Comparison of ENCODE assay signal across 16 mouse cellular contexts in the genomic region with DNA sequence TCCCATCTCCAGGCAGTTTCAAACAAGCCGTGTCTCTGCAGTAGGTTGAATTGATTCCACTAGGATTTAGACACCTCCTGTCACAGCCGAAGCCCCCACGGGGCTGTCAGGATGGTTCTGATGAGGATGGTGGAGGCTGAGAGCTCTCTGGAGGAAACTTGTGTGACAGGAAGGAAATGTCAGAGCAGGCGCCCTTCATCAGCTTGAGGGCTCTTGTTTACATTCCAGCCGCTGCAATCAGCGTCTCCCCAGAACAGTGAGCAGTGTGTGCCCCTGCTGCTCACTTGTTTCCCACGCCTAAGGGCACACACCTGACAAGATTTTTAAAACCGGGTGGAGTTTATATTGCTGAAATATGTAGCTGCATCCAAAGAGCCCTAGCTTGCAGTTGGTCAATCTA. TPM values are rescaled to one million over a fixed set of nuclear protein-coding genes. Genes with fewer than 3 reads are reported as not detected.
DNase-seq lines count a peak whose midpoint lies in the region; ATAC-seq and TF ChIP-seq lines count a peak whose summit lies in the region.
"Had no signal": no experiment of that assay in that cellular context is flagged by ENCODE, and none has a peak within 500 bp of the region (broad histone marks: within the 10 kb centered on the region; RNA-seq: fewer than 3 reads in every experiment).

No protein-coding gene starts in this region.

- H3K4me2 ChIP-seq in embryonic facial prominence, embryonic 14.5 days (ENCODE audit: low read depth, low read length), result no peak overlapping the region
- H3K4me2 ChIP-seq: neural tube, embryonic 13.5 days; stomach, embryonic 15.5 days had no signal

- no peaks in the 10 kb centered on the region for H3K27me3 ChIP-seq in liver, adult 2 months (ENCODE audit: control insufficient read depth, insufficient read depth, low read length)
- no peaks in the 10 kb centered on the region for H3K27me3 ChIP-seq in embryonic facial prominence, embryonic 14.5 days (replicated peaks; ENCODE audit: control insufficient read depth, insufficient read depth, low read length)
- H3K27me3 ChIP-seq: neural tube, embryonic 13.5 days; stomach, embryonic 15.5 days had no signal

- intact Hi-C loops in heart, postnatal 10 days (cut with DNase I), result no loop called here

- DNase-seq in liver, adult 2 months (ENCODE audit: extremely low read depth, low read depth, low spot score), result no peak
- no peak for DNase-seq in liver
- peak; percentile 39 for DNase-seq in embryonic facial prominence, embryonic 14.5 days (ENCODE audit: low spot score)
- DNase-seq in lung, adult 2 months, result peak; percentile 5
- peak; percentile 19 to 52 for DNase-seq in lung, postnatal 4 days
- DNase-seq in adrenal gland, postnatal 14 days, result no peak
- no peak for DNase-seq in heart, postnatal 10 days
- DNase-seq: adrenal gland, postnatal 25 days; cerebellum, adult 9-11 months; forebrain, postnatal 0 days; heart, adult 18-20 months; thymus, postnatal 14 days had no signal

- 38% methylated on average over 8 of the region's 8 CpGs for WGBS in liver, adult 2 months
- WGBS in embryonic facial prominence, embryonic 14.5 days, result 15% methylated on average over 8 of the region's 8 CpGs
- WGBS in lung, adult 2 months, result 6% methylated on average over 8 of the region's 8 CpGs

- TF ChIP-seq CTCF in liver, adult 2 months (IDR thresholded peaks at IDR 0.05; ENCODE audit: low read depth, low read length), result no peak
- no peak for TF ChIP-seq CTCF in lung, adult 2 months (IDR thresholded peaks at IDR 0.05; ENCODE audit: insufficient read depth, low read length)

- no peaks in the 10 kb centered on the region for H3K4me1 ChIP-seq in liver, adult 2 months (ENCODE audit: control insufficient read depth, insufficient read depth, low read length)
- peaks cover 8% of the 10 kb centered on the region; the same call in 1 of the 2 replicates for H3K4me1 ChIP-seq in embryonic facial prominence, embryonic 14.5 days (ENCODE audit: control insufficient read depth, insufficient read depth, low read length)
- peaks cover 7% of the 10 kb centered on the region; the same call in 1 of the 2 replicates for H3K4me1 ChIP-seq in lung, adult 2 months (ENCODE audit: control insufficient read depth, insufficient read depth, low read length)
- H3K4me1 ChIP-seq: neural tube, embryonic 13.5 days had no signal

- 0 out of 2 replicates have a peak, but pooled peaks have one; percentile 45 for ATAC-seq in embryonic facial prominence, embryonic 14.5 days (ENCODE audit: low read depth)
- ATAC-seq: forebrain, postnatal 0 days had no signal

- TF ChIP-seq POLR2A in liver, adult 2 months (IDR thresholded peaks at IDR 0.05; ENCODE audit: extremely low read depth, insufficient read depth, low read length), result no peak
- TF ChIP-seq POLR2A in lung, adult 2 months (IDR thresholded peaks at IDR 0.05; ENCODE audit: borderline replicate concordance, extremely low read depth, low read depth, low read length), result no peak

- H3K36me3 ChIP-seq in liver, adult 2 months (ENCODE audit: control insufficient read depth, insufficient read depth, low read length), result no peaks in the 10 kb centered on the region
- H3K36me3 ChIP-seq in embryonic facial prominence, embryonic 14.5 days (ENCODE audit: control insufficient read depth, insufficient read depth, low read length), result 0 out of 2 replicates have a peak, but pooled peaks cover 4% of the 10 kb centered on the region
- H3K36me3 ChIP-seq: stomach, embryonic 15.5 days had no signal

- H3K79me2 ChIP-seq in liver, adult 2 months (ENCODE audit: control insufficient read depth, insufficient read depth, low read length), result no peaks in the 10 kb centered on the region

- H3K9ac ChIP-seq in liver, adult 2 months (ENCODE audit: low read depth, low read length), result no peak overlapping the region
- no peak overlapping the region for H3K9ac ChIP-seq in embryonic facial prominence, embryonic 14.5 days (ENCODE audit: low read depth, low read length)
- H3K9ac ChIP-seq: forebrain, postnatal 0 days; neural tube, embryonic 13.5 days; stomach, embryonic 15.5 days had no signal

- H3K9me3 ChIP-seq in embryonic facial prominence, embryonic 14.5 days (ENCODE audit: control insufficient read depth, low read length), result no peaks in the 10 kb centered on the region
- H3K9me3 ChIP-seq: G1E; neural tube, embryonic 13.5 days; stomach, embryonic 15.5 days had no signal

- H3K27ac ChIP-seq in liver, adult 2 months (replicated peaks; ENCODE audit: insufficient read depth, low read depth, low read length), result peak overlapping the region; percentile 40
- no peak overlapping the region for H3K27ac ChIP-seq in embryonic facial prominence, embryonic 14.5 days (replicated peaks; ENCODE audit: low read depth, low read length)
- H3K27ac ChIP-seq: neural tube, embryonic 13.5 days; stomach, embryonic 15.5 days had no signal

- H3K4me3 ChIP-seq in liver, adult 2 months (ENCODE audit: insufficient read depth, low read depth, low read length), result no peak overlapping the region
- no peak overlapping the region for H3K4me3 ChIP-seq in embryonic facial prominence, embryonic 14.5 days (ENCODE audit: low read depth, low read length)
- no peak overlapping the region for H3K4me3 ChIP-seq in lung, adult 2 months (replicated peaks; ENCODE audit: extremely low read depth, low read depth, low read length)
- H3K4me3 ChIP-seq: erythroblast, embryonic 14.5 days; neural tube, embryonic 13.5 days; stomach, embryonic 15.5 days had no signal

RNA-seq across cellular contexts. Expression of a gene that starts 7.7 kb away (rescaled TPM):
- 101 and 119 TPM in 2 replicates for total RNA-seq in liver, adult 2 months (2014; rRNA removed)
- 56.4 and 61.8 TPM in 2 replicates for polyA plus RNA-seq in liver, adult 2 months (2012; rRNA removed)
- polyA plus RNA-seq in embryonic facial prominence, embryonic 14.5 days (2014; fragmentation: Nextera tagmentation; extraction: Ambion mirVana), result 57.5 and 60.8 TPM in 2 replicates
- 14.1 and 22.8 TPM in 2 replicates for polyA plus RNA-seq in lung, adult 2 months (2012; rRNA removed)
- total RNA-seq in adrenal gland, postnatal 14 days (2021), result 50.8 and 60.3 TPM in 2 replicates
- 10 to 100 TPM; 34.7 to 38.3 TPM for total RNA-seq in heart, postnatal 10 days (2021)

RNA-seq across cellular contexts. Expression of a gene that starts 17.9 kb away (rescaled TPM):
- total RNA-seq in liver, adult 2 months (2014; rRNA removed), result 4.4 and 4.7 TPM in 2 replicates
- polyA plus RNA-seq in liver, adult 2 months (2012; rRNA removed), result 4.3 and 5.3 TPM in 2 replicates
- 24.0 and 24.2 TPM in 2 replicates for polyA plus RNA-seq in embryonic facial prominence, embryonic 14.5 days (2014; fragmentation: Nextera tagmentation; extraction: Ambion mirVana)
- polyA plus RNA-seq in lung, adult 2 months (2012; rRNA removed), result 9.1 and 11.7 TPM in 2 replicates
- total RNA-seq in adrenal gland, postnatal 14 days (2021), result 11.8 and 16.9 TPM in 2 replicates
- total RNA-seq in heart, postnatal 10 days (2021), result 1 to 10 TPM; 7.5 to 8.7 TPM

RNA-seq across cellular contexts. Expression of a gene that starts 31.5 kb away (rescaled TPM):
- 391 and 441 TPM in 2 replicates for total RNA-seq in liver, adult 2 months (2014; rRNA removed)
- polyA plus RNA-seq in liver, adult 2 months (2012; rRNA removed), result 136 and 137 TPM in 2 replicates
- 941 and 979 TPM in 2 replicates for polyA plus RNA-seq in embryonic facial prominence, embryonic 14.5 days (2014; fragmentation: Nextera tagmentation; extraction: Ambion mirVana)
- polyA plus RNA-seq in lung, adult 2 months (2012; rRNA removed), result 158 and 175 TPM in 2 replicates
- 309 and 416 TPM in 2 replicates for total RNA-seq in adrenal gland, postnatal 14 days (2021)
- 100 to 1,000 TPM; 378 to 389 TPM for total RNA-seq in heart, postnatal 10 days (2021)

RNA-seq across cellular contexts. Expression of a gene that starts 44.1 kb away (rescaled TPM):
- 57.1 and 67.2 TPM in 2 replicates for total RNA-seq in liver, adult 2 months (2014; rRNA removed)
- 33.8 and 37.9 TPM in 2 replicates for polyA plus RNA-seq in liver, adult 2 months (2012; rRNA removed)
- 0.56 and 0.78 TPM in 2 replicates for polyA plus RNA-seq in embryonic facial prominence, embryonic 14.5 days (2014; fragmentation: Nextera tagmentation; extraction: Ambion mirVana)
- polyA plus RNA-seq in lung, adult 2 months (2012; rRNA removed), result 0.91 and 1.0 TPM in 2 replicates
- total RNA-seq in adrenal gland, postnatal 14 days (2021), result 2.3 and 7.7 TPM in 2 replicates
- total RNA-seq in heart, postnatal 10 days (2021), result 10 to 100 TPM; 27.3 to 31.6 TPM
- polyA plus RNA-seq: erythroblast, embryonic 14.5 days; G1E had no signal

Comparison
In these comparisons a context has a peak if more than half of its experiments do, and no peak if none do; other contexts are left out.
1. DNase-seq: peak in embryonic facial prominence, embryonic 14.5 days (single experiment), lung, adult 2 months (single experiment) and lung, postnatal 4 days (2 of 2); none in liver, adult 2 months (single experiment), liver (single experiment), adrenal gland, postnatal 14 days (single experiment) and heart, postnatal 10 days (0 of 2).